Mouse (Mus musculus): Measurements from ENCODE around the gene 1700030J22Rik. TPM values are rescaled to one million over a fixed set of nuclear protein-coding genes. Genes with fewer than 3 reads are reported as not detected.
A peak's percentile ranks its signal among the peaks of the same experiment; 100 is the strongest.

Gene 1700030J22Rik
- polyA plus RNA-seq, 1 experiment: 1.5 TPM

DNA sequence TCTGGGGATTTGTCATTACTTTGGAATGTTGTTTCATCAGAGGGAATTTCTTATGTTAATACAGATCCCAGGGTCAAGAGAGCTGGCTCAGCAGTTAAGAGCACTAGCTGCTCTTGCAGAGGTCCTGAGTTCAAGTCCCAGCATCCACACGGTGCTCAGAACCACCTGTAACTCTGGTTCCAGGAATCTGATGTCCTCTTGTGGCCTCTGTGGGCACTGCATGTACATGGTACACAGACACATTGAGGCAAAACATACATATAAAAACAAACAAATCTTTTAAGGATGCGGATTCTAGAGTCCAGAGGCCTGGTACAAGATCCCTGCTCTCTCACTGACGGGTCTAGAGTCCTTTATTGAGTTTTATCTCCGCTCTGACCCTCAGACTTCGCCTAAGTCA lies 50.2 kb downstream of the 1700030J22Rik start:
- Histone ChIP-seq H3K4me3 (no peak overlapping the region), H3K36me3 (ENCODE audit: control insufficient read depth, insufficient read depth) (peaks cover 4% of the 10 kb centered on the region), H3K4me2 (ENCODE audit: low read depth) (no peak overlapping the region)

GRCm38 (mm10) chr8:116927880-116928279 lies 50.9 kb downstream of the 1700030J22Rik start:
- no peak overlapping the region for H3ac ChIP-seq (ENCODE audit: control insufficient read depth, insufficient read length)
- H3K4me2 ChIP-seq (ENCODE audit: low read depth): no peak overlapping the region
- H3K27me3 ChIP-seq (ENCODE audit: control insufficient read depth, insufficient read depth, insufficient read length): no peaks in the 10 kb centered on the region
- H3K79me2 ChIP-seq (ENCODE audit: control insufficient read depth, insufficient read depth): no peaks in the 10 kb centered on the region
- H3K36me3 ChIP-seq (ENCODE audit: control insufficient read depth, insufficient read depth): peaks cover 4% of the 10 kb centered on the region
- TF ChIP-seq MYOG (IDR thresholded peaks at IDR 0.05; ENCODE audit: control insufficient read depth in 1 of 3, insufficient read depth in 1 of 3, insufficient read length in 2 of 3, low read depth in 2 of 3) (peak in 1 of 3 experiments; percentile 10), TCF12 (IDR thresholded peaks at IDR 0.05; ENCODE audit: insufficient read depth, poor library complexity, severe bottlenecking) (no peak)
- no peak overlapping the region for H3K4me3 ChIP-seq

More for the DNA sequence above, 50.2 kb downstream of the 1700030J22Rik start:
- no peak overlapping the region for H3ac ChIP-seq (ENCODE audit: control insufficient read depth, insufficient read length)
- no peaks in the 10 kb centered on the region for H3K79me2 ChIP-seq (ENCODE audit: control insufficient read depth, insufficient read depth)
- H3K27me3 ChIP-seq (ENCODE audit: control insufficient read depth, insufficient read depth, insufficient read length): no peaks in the 10 kb centered on the region
- no peak for TF ChIP-seq SRF (IDR thresholded peaks at IDR 0.05; ENCODE audit: control insufficient read depth, insufficient read length, low read depth)
- no peak for TF ChIP-seq TCF3 (IDR thresholded peaks at IDR 0.05; ENCODE audit: insufficient read length, low read depth)
- no peak for TF ChIP-seq POLR2A (IDR thresholded peaks at IDR 0.05; ENCODE audit: insufficient read length, low read depth)
- no peak for TF ChIP-seq CEBPB (IDR thresholded peaks at IDR 0.05; ENCODE audit: insufficient read depth, poor library complexity, severe bottlenecking)
- no peak for TF ChIP-seq MAX (IDR thresholded peaks at IDR 0.05; ENCODE audit: low read depth)
- no peak for TF ChIP-seq MYOG (IDR thresholded peaks at IDR 0.05; ENCODE audit: control insufficient read depth in 1 of 3, insufficient read depth in 1 of 3, insufficient read length in 2 of 3, low read depth in 2 of 3)
- no peak for TF ChIP-seq MYOD1 (IDR thresholded peaks at IDR 0.05; ENCODE audit: control insufficient read depth in 1 of 3, insufficient read length in 2 of 3, low read depth in 2 of 3)
- TF ChIP-seq POLR2AphosphoS2 (IDR thresholded peaks at IDR 0.05; ENCODE audit: insufficient read length, low read depth): no peak
- no peak for TF ChIP-seq REST (IDR thresholded peaks at IDR 0.05; ENCODE audit: insufficient read depth, insufficient read length)
- no peak for TF ChIP-seq USF1 (IDR thresholded peaks at IDR 0.05; ENCODE audit: low read depth)
- TF ChIP-seq E2F4 (IDR thresholded peaks at IDR 0.05; ENCODE audit: insufficient read depth): no peak
- TF ChIP-seq TCF12 (IDR thresholded peaks at IDR 0.05; ENCODE audit: insufficient read depth, poor library complexity, severe bottlenecking): no peak

GRCm38 (mm10) chr8:116923526-116923925 lies 55.2 kb downstream of the 1700030J22Rik start:
- TF ChIP-seq MYOG (IDR thresholded peaks at IDR 0.05; ENCODE audit: control insufficient read depth in 1 of 3, insufficient read depth in 1 of 3, insufficient read length in 2 of 3, low read depth in 2 of 3) (no peak), MAX (IDR thresholded peaks at IDR 0.05; ENCODE audit: low read depth) (no peak), MYOD1 (IDR thresholded peaks at IDR 0.05; ENCODE audit: control insufficient read depth in 1 of 3, insufficient read length in 2 of 3, low read depth in 2 of 3) (no peak), USF1 (IDR thresholded peaks at IDR 0.05; ENCODE audit: low read depth) (no peak), E2F4 (IDR thresholded peaks at IDR 0.05; ENCODE audit: insufficient read depth) (no peak), TCF12 (IDR thresholded peaks at IDR 0.05; ENCODE audit: insufficient read depth, poor library complexity, severe bottlenecking) (no peak), CEBPB (IDR thresholded peaks at IDR 0.05; ENCODE audit: insufficient read depth, poor library complexity, severe bottlenecking) (no peak), TCF3 (IDR thresholded peaks at IDR 0.05; ENCODE audit: insufficient read length, low read depth) (no peak)
- Histone ChIP-seq H3K79me2 (ENCODE audit: control insufficient read depth, insufficient read depth) (no peaks in the 10 kb centered on the region), H3ac (ENCODE audit: control insufficient read depth, insufficient read length) (no peak overlapping the region), H3K4me2 (ENCODE audit: low read depth) (no peak overlapping the region), H3K36me3 (ENCODE audit: control insufficient read depth, insufficient read depth) (no peaks in the 10 kb centered on the region), H3K4me3 (no peak overlapping the region), H3K27me3 (ENCODE audit: control insufficient read depth, insufficient read depth, insufficient read length) (no peaks in the 10 kb centered on the region)

DNA sequence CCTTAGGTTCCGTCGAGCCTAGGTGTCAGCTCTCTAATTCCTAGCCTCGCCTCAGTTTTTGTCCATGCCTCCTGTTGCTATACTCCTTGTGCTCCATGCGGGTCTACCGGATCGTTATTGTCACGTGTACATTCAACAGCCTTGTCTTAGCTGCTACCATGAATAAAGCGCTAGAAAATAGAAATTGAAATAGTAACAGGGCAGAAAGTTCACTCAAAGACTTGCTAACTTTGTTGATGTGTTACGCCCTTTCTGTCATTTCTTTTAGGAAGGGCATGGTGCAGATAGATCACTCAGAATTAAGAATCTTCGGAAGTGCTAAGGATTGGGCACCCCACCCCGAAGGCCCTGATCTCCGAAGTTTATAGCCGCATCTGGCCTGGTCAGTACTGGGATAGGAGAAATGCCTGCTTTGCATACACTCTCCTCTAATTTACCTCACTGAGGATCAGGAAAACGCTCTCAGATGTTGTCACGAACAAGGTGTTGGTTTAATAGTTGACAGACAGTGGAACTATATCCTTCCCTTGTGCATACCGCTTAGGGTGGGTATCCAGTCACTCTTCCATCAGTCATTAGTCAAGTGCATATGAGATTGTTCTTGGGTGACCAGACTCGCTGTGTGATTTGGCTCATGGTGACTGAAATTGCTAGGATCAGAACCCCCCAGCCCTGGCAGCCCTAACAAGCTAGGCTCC lies 56.5 kb downstream of the 1700030J22Rik start:
- Histone ChIP-seq H3K27me3 (ENCODE audit: control insufficient read depth, insufficient read depth, insufficient read length) (no peaks in the 10 kb centered on the region), H3K4me3 (peak overlapping the region; percentile 91), H3K79me2 (ENCODE audit: control insufficient read depth, insufficient read depth) (no peaks in the 10 kb centered on the region), H3ac (ENCODE audit: control insufficient read depth, insufficient read length) (peak overlapping the region; percentile 47), H3K36me3 (ENCODE audit: control insufficient read depth, insufficient read depth) (no peaks in the 10 kb centered on the region), H3K4me2 (ENCODE audit: low read depth) (peak overlapping the region; percentile 96)
- TF ChIP-seq TCF12 (IDR thresholded peaks at IDR 0.05; ENCODE audit: insufficient read depth, poor library complexity, severe bottlenecking) (no peak), USF1 (IDR thresholded peaks at IDR 0.05; ENCODE audit: low read depth) (peak; percentile 28), MYOD1 (IDR thresholded peaks at IDR 0.05; ENCODE audit: control insufficient read depth in 1 of 3, insufficient read length in 2 of 3, low read depth in 2 of 3) (no peak), MAX (IDR thresholded peaks at IDR 0.05; ENCODE audit: low read depth) (no peak)

DNA sequence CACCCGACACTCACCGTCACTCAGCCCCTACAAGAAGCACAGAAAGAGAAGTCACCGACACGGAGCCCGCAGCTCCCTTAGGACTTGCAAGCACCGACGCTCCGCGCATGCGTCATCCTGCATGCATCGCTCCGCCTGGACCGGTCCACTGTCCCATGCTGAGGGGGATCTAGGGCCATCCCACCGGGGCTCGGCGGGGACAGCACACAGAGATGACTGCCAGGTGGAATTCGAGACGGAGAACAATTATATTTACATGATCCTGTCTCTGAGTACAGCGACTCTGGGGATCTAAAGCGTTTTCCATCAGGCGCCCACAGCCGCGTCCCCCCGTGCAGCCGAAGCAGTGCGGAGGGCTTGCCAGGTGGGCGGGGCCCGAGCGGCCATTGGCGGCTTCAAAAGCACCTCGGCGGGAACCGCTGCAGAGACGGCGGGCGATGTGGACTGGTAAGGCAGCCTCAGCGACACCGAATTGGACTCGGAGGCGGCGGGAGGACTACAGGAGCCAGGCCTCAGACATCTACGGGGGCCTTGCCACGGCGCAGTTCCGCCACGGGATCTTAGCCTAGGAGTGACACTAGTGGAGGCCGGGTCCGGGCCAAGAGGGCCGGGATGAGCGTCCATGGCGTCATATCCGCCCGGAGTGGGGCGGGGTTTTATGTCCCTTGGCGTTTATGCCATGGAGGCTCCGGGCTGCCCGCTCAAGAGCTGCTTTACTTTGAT lies 57.3 kb downstream of the 1700030J22Rik start, which contains the start of the genes Cmc2 and Cenpn:
TSS of gene Cmc2 (minus strand) at position 119 of the 723 bp plus-strand sequence.
TSS of gene Cenpn (plus strand) at position 394 of the 723 bp plus-strand sequence.
- H3K4me2 ChIP-seq (ENCODE audit: low read depth): peak within 1 kb of the TSS; percentile 96
- H3K27me3 ChIP-seq (ENCODE audit: control insufficient read depth, insufficient read depth, insufficient read length): no peaks in the 10 kb centered on the region
- H3K36me3 ChIP-seq (ENCODE audit: control insufficient read depth, insufficient read depth): no peaks in the 10 kb centered on the region
- H3K79me2 ChIP-seq (ENCODE audit: control insufficient read depth, insufficient read depth): no peaks in the 10 kb centered on the region
- H3ac ChIP-seq (ENCODE audit: control insufficient read depth, insufficient read length): peak within 1 kb of the TSS; percentile 47
- TF ChIP-seq MYOG (IDR thresholded peaks at IDR 0.05; ENCODE audit: control insufficient read depth in 1 of 3, insufficient read depth in 1 of 3, insufficient read length in 2 of 3, low read depth in 2 of 3) (peak in 1 of 3 experiments; percentile 37), CEBPB (IDR thresholded peaks at IDR 0.05; ENCODE audit: insufficient read depth, poor library complexity, severe bottlenecking) (no peak), TCF12 (IDR thresholded peaks at IDR 0.05; ENCODE audit: insufficient read depth, poor library complexity, severe bottlenecking) (no peak), POLR2AphosphoS2 (IDR thresholded peaks at IDR 0.05; ENCODE audit: insufficient read length, low read depth) (peak; percentile 97), MYOD1 (IDR thresholded peaks at IDR 0.05; ENCODE audit: control insufficient read depth in 1 of 3, insufficient read length in 2 of 3, low read depth in 2 of 3) (peak in 1 of 3 experiments; percentile 7), POLR2A (IDR thresholded peaks at IDR 0.05; ENCODE audit: insufficient read length, low read depth) (peak; percentile 94), USF1 (IDR thresholded peaks at IDR 0.05; ENCODE audit: low read depth) (no peak), MAX (IDR thresholded peaks at IDR 0.05; ENCODE audit: low read depth) (no peak), TCF3 (IDR thresholded peaks at IDR 0.05; ENCODE audit: insufficient read length, low read depth) (no peak), E2F4 (IDR thresholded peaks at IDR 0.05; ENCODE audit: insufficient read depth) (peak; percentile 95), SRF (IDR thresholded peaks at IDR 0.05; ENCODE audit: control insufficient read depth, insufficient read length, low read depth) (peak; percentile 30), REST (IDR thresholded peaks at IDR 0.05; ENCODE audit: insufficient read depth, insufficient read length) (no peak)
- peak within 1 kb of the TSS; percentile 91 for H3K4me3 ChIP-seq

Measured in myocyte (in vitro differentiated cells).